Mouse (Mus musculus): Measurements from ENCODE around the gene Ccdc30. TPM values are rescaled to one million over a fixed set of nuclear protein-coding genes. Genes with fewer than 3 reads are reported as not detected.

Ccdc30 gene
- polyA plus RNA-seq, 1 experiment from 2014 or later: 6.6 TPM

Other genes with a start within 250 kb of the Ccdc30 start
- 9.6 and 13.6 TPM in 2 replicates for gene Zfp691, start 241.3 kb downstream of the Ccdc30 start, polyA plus RNA-seq (2015; fragmentation: Nextera tagmentation; extraction: Ambion mirVana)
- gene Ermap, start 225.5 kb downstream of the Ccdc30 start, polyA plus RNA-seq (2015; fragmentation: Nextera tagmentation; extraction: Ambion mirVana): 2.9 and 6.3 TPM in 2 replicates
- 135 and 141 TPM in 2 replicates for gene Svbp, start 220.2 kb downstream of the Ccdc30 start, polyA plus RNA-seq (2015; fragmentation: Nextera tagmentation; extraction: Ambion mirVana)
- 0.19 TPM in 1 of 2 replicates, not detected in the other for gene Tmem269, start 197.3 kb downstream of the Ccdc30 start, polyA plus RNA-seq (2015; fragmentation: Nextera tagmentation; extraction: Ambion mirVana)
- 35.4 and 35.6 TPM in 2 replicates for gene AU022252, start 182.8 kb downstream of the Ccdc30 start, polyA plus RNA-seq (2015; fragmentation: Nextera tagmentation; extraction: Ambion mirVana)
- gene P3h1, start 182.6 kb downstream of the Ccdc30 start, polyA plus RNA-seq (2015; fragmentation: Nextera tagmentation; extraction: Ambion mirVana): 33.3 and 37.7 TPM in 2 replicates
- 13.3 TPM in 2 replicates for gene Cldn19, start 160.1 kb downstream of the Ccdc30 start, polyA plus RNA-seq (2015; fragmentation: Nextera tagmentation; extraction: Ambion mirVana)
- gene Ybx1, start 120.9 kb downstream of the Ccdc30 start, polyA plus RNA-seq (2015; fragmentation: Nextera tagmentation; extraction: Ambion mirVana): 680 and 703 TPM in 2 replicates
- 102 and 115 TPM in 2 replicates for gene Ppih, start 95.0 kb downstream of the Ccdc30 start, polyA plus RNA-seq (2015; fragmentation: Nextera tagmentation; extraction: Ambion mirVana)
- gene Ppcs, start 6.9 kb upstream of the Ccdc30 start, polyA plus RNA-seq (2015; fragmentation: Nextera tagmentation; extraction: Ambion mirVana): 41.6 and 44.1 TPM in 2 replicates
- gene Zmynd12, start 7.3 kb upstream of the Ccdc30 start, polyA plus RNA-seq (2015; fragmentation: Nextera tagmentation; extraction: Ambion mirVana): 0.44 and 0.51 TPM in 2 replicates
- 1.9 and 2.4 TPM in 2 replicates for gene Rimkla, start 77.1 kb upstream of the Ccdc30 start, polyA plus RNA-seq (2015; fragmentation: Nextera tagmentation; extraction: Ambion mirVana)
- 24.2 and 25.7 TPM in 2 replicates for gene Foxj3, start 121.5 kb upstream of the Ccdc30 start, polyA plus RNA-seq (2015; fragmentation: Nextera tagmentation; extraction: Ambion mirVana)
- gene Frg2f1, start 124.0 kb upstream of the Ccdc30 start, polyA plus RNA-seq (2015; fragmentation: Nextera tagmentation; extraction: Ambion mirVana): 3.9 and 5.9 TPM in 2 replicates
- gene Guca2a, start 222.2 kb upstream of the Ccdc30 start, polyA plus RNA-seq (2015; fragmentation: Nextera tagmentation; extraction: Ambion mirVana): 5.0 and 8.9 TPM in 2 replicates
- gene Guca2b, start 243.4 kb upstream of the Ccdc30 start, polyA plus RNA-seq (2015; fragmentation: Nextera tagmentation; extraction: Ambion mirVana): 2.8 and 3.1 TPM in 2 replicates